Mouse (Mus musculus): ENCODE measurements around the gene Dlx5. TPM values are rescaled to one million over a fixed set of nuclear protein-coding genes. Genes with fewer than 3 reads are reported as not detected.
A peak's percentile ranks its signal among the peaks of the same experiment; 100 is the strongest.

Dlx5 gene
- polyA plus RNA-seq, 1 experiment from 2014 or later, result not detected

DNA sequence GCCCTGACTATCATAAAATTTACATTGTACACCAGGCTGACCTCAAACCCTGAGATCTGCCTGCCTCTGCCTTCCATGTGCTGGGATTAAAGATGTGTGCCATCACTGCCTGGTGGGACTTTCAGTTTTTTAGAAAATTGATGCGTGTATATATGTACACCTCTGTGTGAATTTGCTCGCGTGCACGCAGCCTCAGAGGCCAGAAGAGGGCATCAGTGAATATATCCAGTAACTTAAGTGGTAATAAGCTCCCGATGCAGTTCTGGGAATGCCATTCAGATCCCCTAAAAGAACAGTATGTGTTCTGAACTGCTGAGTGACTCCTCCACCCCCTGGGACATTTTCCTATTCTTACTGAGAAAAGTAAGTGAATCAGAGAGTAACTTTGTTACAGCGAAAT lies 8.2 kb upstream of the Dlx5 start:
- no peaks in the 10 kb centered on the region for H3K36me3 ChIP-seq (replicated peaks; ENCODE audit: control insufficient read depth, insufficient read depth)
- H3K9me3 ChIP-seq (ENCODE audit: control insufficient read depth, low read length), result no peaks in the 10 kb centered on the region
- H3K4me2 ChIP-seq (replicated peaks), result no peak overlapping the region
- 60% methylated on average over 6 of the region's 6 CpGs for WGBS
- no peaks in the 10 kb centered on the region for H3K27me3 ChIP-seq (ENCODE audit: control insufficient read depth, insufficient read depth, low read length)
- H3K4me3 ChIP-seq (replicated peaks; ENCODE audit: low read length), result no peak overlapping the region
- ATAC-seq (ENCODE audit: low FRiP score), result no peak
- no peak for DNase-seq (ENCODE audit: low spot score)
- H3K27ac ChIP-seq, result no peak overlapping the region
- no peaks in the 10 kb centered on the region for H3K4me1 ChIP-seq (replicated peaks; ENCODE audit: control insufficient read depth, insufficient read depth, low read length)
- no peak overlapping the region for H3K9ac ChIP-seq

GRCm38 (mm10) chr6:6886225-6886624 lies 4.3 kb upstream of the Dlx5 start:
- Histone ChIP-seq H3K9me3 (ENCODE audit: control insufficient read depth, low read length) (no peaks in the 10 kb centered on the region), H3K36me3 (replicated peaks; ENCODE audit: control insufficient read depth, insufficient read depth) (no peaks in the 10 kb centered on the region), H3K4me2 (replicated peaks) (no peak overlapping the region), H3K4me1 (replicated peaks; ENCODE audit: control insufficient read depth, insufficient read depth, low read length) (peaks cover 7% of the 10 kb centered on the region), H3K27ac (no peak overlapping the region), H3K9ac (no peak overlapping the region), H3K27me3 (ENCODE audit: control insufficient read depth, insufficient read depth, low read length) (peaks cover 37% of the 10 kb centered on the region), H3K4me3 (replicated peaks; ENCODE audit: low read length) (no peak overlapping the region)
- ATAC-seq (ENCODE audit: low FRiP score), result no peak
- DNase-seq (ENCODE audit: low spot score), result no peak
- 83% methylated on average over 3 of the region's 3 CpGs for whole genome bisulfite sequencing

- H3K4me2 ChIP-seq (replicated peaks), result no peak overlapping the region
- H3K4me1 ChIP-seq (replicated peaks; ENCODE audit: control insufficient read depth, insufficient read depth, low read length), result peaks cover 8% of the 10 kb centered on the region
- WGBS, result 3% methylated on average over 12 of the region's 12 CpGs
- ATAC-seq (ENCODE audit: low FRiP score) (peak; percentile 63; the same call in 1 of the 2 replicates), DNase-seq (ENCODE audit: low spot score) (peak; percentile 85)
- no peak overlapping the region for H3K4me3 ChIP-seq (replicated peaks; ENCODE audit: low read length)
- H3K9me3 ChIP-seq (ENCODE audit: control insufficient read depth, low read length), result no peaks in the 10 kb centered on the region
- no peak overlapping the region for H3K27ac ChIP-seq
- no peak overlapping the region for H3K9ac ChIP-seq
- no peaks in the 10 kb centered on the region for H3K36me3 ChIP-seq (replicated peaks; ENCODE audit: control insufficient read depth, insufficient read depth)
- peaks cover 50% of the 10 kb centered on the region for H3K27me3 ChIP-seq (ENCODE audit: control insufficient read depth, insufficient read depth, low read length)
Measured at GRCm38 (mm10) chr6:6884897-6885296, 3.0 kb upstream of the Dlx5 start.

DNA sequence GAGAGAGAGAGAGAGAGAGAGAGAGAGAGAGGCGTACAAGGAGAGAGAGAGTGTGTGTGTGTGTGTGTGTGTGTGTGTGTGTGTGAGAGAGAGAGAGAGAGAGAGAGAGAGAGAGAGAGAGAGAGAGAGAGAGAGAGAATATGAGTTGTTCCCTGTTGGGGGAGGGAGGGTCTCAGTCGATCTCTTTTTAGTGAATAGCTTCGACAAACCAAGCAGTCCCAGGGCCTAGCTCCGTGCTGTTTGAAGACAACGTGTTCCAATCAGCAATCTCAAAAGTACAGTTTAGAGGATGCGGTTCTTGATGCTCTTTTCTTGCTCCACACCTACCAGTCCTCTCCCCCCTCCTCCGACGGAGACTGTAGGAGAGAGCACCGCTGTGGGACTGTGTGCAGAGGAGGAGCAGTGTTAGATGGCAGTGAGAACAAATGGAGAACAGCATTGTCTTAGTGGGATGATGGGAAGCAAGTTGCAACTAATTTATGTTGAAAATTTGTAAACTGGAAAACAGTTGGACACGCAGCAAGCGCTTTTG lies 447 bp upstream of the Dlx5 start:
- H3K9ac ChIP-seq, result no peak overlapping the region
- no peaks in the 10 kb centered on the region for H3K9me3 ChIP-seq (ENCODE audit: control insufficient read depth, low read length)
- peaks cover 72% of the 10 kb centered on the region for H3K27me3 ChIP-seq (ENCODE audit: control insufficient read depth, insufficient read depth, low read length)
- no peak for DNase-seq (ENCODE audit: low spot score)
- no peak for ATAC-seq (ENCODE audit: low FRiP score)
- H3K4me2 ChIP-seq (replicated peaks), result peak overlapping the region; percentile 68
- WGBS, result 7% methylated on average over 10 of the region's 11 CpGs
- peaks cover 8% of the 10 kb centered on the region for H3K4me1 ChIP-seq (replicated peaks; ENCODE audit: control insufficient read depth, insufficient read depth, low read length)
- H3K4me3 ChIP-seq (replicated peaks; ENCODE audit: low read length), result no peak overlapping the region
- H3K36me3 ChIP-seq (replicated peaks; ENCODE audit: control insufficient read depth, insufficient read depth), result no peaks in the 10 kb centered on the region
- H3K27ac ChIP-seq, result no peak overlapping the region

- Histone ChIP-seq H3K27me3 (ENCODE audit: control insufficient read depth, insufficient read depth, low read length) (peaks cover 83% of the 10 kb centered on the region), H3K36me3 (replicated peaks; ENCODE audit: control insufficient read depth, insufficient read depth) (no peaks in the 10 kb centered on the region), H3K4me3 (replicated peaks; ENCODE audit: low read length) (peak overlapping the region; percentile 33), H3K4me2 (replicated peaks) (peak overlapping the region; percentile 68), H3K27ac (no peak overlapping the region), H3K9me3 (ENCODE audit: control insufficient read depth, low read length) (no peaks in the 10 kb centered on the region), H3K4me1 (replicated peaks; ENCODE audit: control insufficient read depth, insufficient read depth, low read length) (peaks cover 8% of the 10 kb centered on the region), H3K9ac (peak overlapping the region; percentile 18; the same call in 1 of the 2 replicates)
- DNase-seq (ENCODE audit: low spot score) (no peak), ATAC-seq (ENCODE audit: low FRiP score) (no peak)
- 1% methylated on average over 30 of the region's 30 CpGs for WGBS
Measured at GRCm38 (mm10) chr6:6881115-6881637, 709 bp downstream of the Dlx5 start.

DNA sequence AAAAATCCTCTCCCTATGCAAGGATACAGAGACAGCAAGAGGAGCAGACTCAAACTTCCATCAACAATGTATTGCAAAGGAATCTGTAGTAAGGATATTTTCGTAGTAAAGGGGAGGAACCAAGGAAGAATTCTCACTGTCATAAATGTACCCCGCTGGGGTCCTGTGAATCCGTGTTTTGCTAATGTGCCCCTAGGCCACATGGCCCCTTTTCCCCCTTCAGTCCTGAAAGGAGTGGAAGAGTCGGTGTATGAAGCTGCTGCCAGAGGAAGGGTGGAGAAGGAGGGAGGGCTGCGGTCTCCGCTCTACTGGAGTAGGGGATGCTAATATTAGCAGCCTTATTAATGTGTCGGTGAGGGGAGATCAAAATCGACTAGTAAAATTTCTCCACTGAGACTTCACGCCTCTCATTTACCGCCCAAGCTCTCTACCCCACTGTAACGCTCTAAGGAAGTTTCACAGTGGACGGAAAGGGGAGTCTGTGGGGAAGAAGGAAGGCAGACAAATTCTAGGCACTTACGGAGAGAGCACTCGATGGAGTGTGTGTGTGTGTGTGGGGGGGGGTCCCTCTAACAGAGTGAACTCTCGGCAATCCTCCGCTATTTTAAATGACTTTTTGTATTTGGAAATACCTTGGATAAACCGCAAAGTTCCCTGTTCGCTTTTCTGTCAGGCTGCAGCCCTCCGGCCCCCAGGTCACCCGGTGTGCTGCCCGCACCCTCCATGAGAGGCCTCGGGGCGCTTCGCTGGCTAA lies 1.3 kb downstream of the Dlx5 start:
- no peak overlapping the region for H3K27ac ChIP-seq
- H3K27me3 ChIP-seq (ENCODE audit: control insufficient read depth, insufficient read depth, low read length), result peaks cover 90% of the 10 kb centered on the region
- H3K9ac ChIP-seq, result no peak overlapping the region
- H3K4me3 ChIP-seq (replicated peaks; ENCODE audit: low read length), result peak overlapping the region; percentile 33; the same call in 1 of the 2 replicates
- H3K4me2 ChIP-seq (replicated peaks), result peak overlapping the region; percentile 68
- peaks cover 8% of the 10 kb centered on the region for H3K4me1 ChIP-seq (replicated peaks; ENCODE audit: control insufficient read depth, insufficient read depth, low read length)
- WGBS, result under 1% methylated on average over 24 of the region's 24 CpGs
- H3K36me3 ChIP-seq (replicated peaks; ENCODE audit: control insufficient read depth, insufficient read depth), result no peaks in the 10 kb centered on the region
- no peaks in the 10 kb centered on the region for H3K9me3 ChIP-seq (ENCODE audit: control insufficient read depth, low read length)
- ATAC-seq (ENCODE audit: low FRiP score) (no peak), DNase-seq (ENCODE audit: low spot score) (no peak)

DNA sequence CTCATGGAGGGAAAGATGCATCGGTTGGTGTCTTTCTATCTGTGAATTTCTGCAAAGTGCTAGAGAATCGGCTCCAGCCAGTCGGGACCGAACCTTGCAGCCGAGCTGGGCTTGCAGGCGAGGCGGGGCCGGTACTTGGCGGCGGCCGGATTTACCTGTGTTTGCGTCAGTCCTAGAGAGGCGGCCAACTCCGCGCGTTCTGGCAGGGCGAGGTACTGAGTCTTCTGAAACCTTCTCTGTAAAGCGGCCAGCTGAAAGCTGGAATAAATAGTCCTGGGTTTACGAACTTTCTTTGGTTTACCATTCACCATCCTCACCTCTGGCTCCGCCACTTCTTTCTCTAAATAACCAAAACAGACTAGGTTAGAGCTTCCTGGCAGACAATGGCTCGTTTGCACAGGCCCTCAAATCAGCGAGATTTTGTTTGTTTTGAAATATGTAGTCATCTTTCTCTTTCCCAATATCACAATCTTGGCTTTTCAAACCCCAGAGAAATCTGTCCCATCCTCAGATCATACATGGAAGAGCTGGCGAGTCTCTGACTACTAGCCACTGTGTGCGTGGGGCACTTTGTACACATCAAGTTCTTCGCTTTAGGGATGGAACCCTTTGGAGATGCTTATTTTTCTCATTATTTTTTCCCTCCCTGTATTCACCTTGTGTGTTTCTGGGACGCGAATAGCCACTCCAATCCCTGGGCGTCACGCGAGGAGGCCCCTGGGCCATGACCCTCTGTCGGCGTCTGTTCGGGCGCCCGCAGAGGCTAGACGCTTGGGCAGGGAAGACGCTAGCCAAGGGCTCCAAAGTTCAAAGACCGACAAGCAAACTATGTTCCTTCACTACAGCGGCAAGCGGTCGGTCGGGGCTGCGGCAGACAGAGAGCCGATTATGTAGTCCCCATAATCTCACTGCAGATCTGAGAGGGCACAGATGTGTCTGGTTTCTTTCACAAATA lies 2.2 kb downstream of the Dlx5 start:
- Histone ChIP-seq H3K27ac (no peak overlapping the region), H3K36me3 (replicated peaks; ENCODE audit: control insufficient read depth, insufficient read depth) (no peaks in the 10 kb centered on the region), H3K9ac (no peak overlapping the region), H3K4me2 (replicated peaks) (no peak overlapping the region), H3K4me1 (replicated peaks; ENCODE audit: control insufficient read depth, insufficient read depth, low read length) (peaks cover 8% of the 10 kb centered on the region), H3K27me3 (ENCODE audit: control insufficient read depth, insufficient read depth, low read length) (peaks cover 96% of the 10 kb centered on the region), H3K4me3 (replicated peaks; ENCODE audit: low read length) (no peak overlapping the region), H3K9me3 (ENCODE audit: control insufficient read depth, low read length) (no peaks in the 10 kb centered on the region)
- ATAC-seq (ENCODE audit: low FRiP score) (no peak), DNase-seq (ENCODE audit: low spot score) (no peak)
- under 1% methylated on average over 44 of the region's 44 CpGs for WGBS

GRCm38 (mm10) chr6:6878841-6879291 lies 3.0 kb downstream of the Dlx5 start:
- Histone ChIP-seq H3K4me3 (replicated peaks; ENCODE audit: low read length) (no peak overlapping the region), H3K4me2 (replicated peaks) (no peak overlapping the region), H3K27ac (no peak overlapping the region), H3K9me3 (ENCODE audit: control insufficient read depth, low read length) (no peaks in the 10 kb centered on the region), H3K27me3 (ENCODE audit: control insufficient read depth, insufficient read depth, low read length) (peaks cover 96% of the 10 kb centered on the region), H3K36me3 (replicated peaks; ENCODE audit: control insufficient read depth, insufficient read depth) (no peaks in the 10 kb centered on the region), H3K4me1 (replicated peaks; ENCODE audit: control insufficient read depth, insufficient read depth, low read length) (peaks cover 8% of the 10 kb centered on the region), H3K9ac (no peak overlapping the region)
- 2% methylated on average over 14 of the region's 14 CpGs for WGBS
- ATAC-seq (ENCODE audit: low FRiP score) (no peak), DNase-seq (ENCODE audit: low spot score) (no peak)
